Mouse (Mus musculus) CD4-positive, CD25-positive, alpha-beta regulatory T cell, adult 9 weeks (primary cell): ENCODE data around the gene Doxl2. TPM values are rescaled to one million over a fixed set of nuclear protein-coding genes. Genes with fewer than 3 reads are reported as not detected.

Experiments used
- polyA plus RNA-seq: library from polyadenylated mRNA; unstranded; fragments of 100-300 nt; shearing (Covaris generic); gene quantifications from one replicate; pipeline ENCODE4 v1.2.1, GENCODE M21; 2017

Gene Doxl2
- not detected for polyA plus RNA-seq

DNA sequence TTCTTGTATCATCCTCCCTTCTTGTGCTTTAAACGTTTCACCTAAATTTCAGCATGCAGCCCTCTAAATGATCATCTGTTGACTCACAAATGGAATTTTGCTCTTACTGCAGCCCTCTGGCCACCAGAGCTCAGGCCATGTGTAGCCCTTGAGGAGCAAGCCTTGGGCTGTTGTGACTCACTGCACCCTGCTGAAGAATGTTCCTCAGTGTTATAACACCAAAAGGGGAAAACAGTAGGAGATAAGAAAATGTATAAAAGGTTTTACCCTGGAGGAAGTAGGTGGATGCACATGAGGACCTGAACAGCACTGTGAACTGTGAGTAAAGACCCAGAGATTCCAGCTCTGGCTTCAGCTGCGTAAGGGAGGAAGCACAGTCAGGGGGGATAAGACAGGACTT is at the start of gene Doxl2:
Gene Doxl2, plus strand, starts transcription at position 301 of the 400 bp plus-strand sequence.

DNA sequence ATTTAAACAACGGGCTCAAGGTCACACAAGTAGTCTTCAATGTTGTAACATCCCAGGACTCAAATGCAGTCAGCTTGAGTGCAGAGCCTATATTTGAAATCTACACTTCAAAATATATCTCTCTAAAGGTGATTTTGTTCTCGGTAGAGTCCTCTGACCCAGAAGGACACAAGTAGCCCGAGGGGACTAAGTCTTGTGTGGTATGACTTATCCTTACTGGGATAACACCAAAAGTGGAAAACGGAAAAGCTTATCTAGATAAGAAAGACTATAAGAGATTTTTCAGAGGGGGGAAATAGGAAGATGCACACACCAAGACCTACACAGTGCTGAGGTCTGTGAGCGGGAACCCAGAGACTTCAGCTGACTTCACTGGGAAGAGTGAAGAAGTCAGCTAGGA is 45.2 kb upstream of the Doxl2 start, which contains the start of gene 1600015I10Rik:
Gene 1600015I10Rik, plus strand, starts transcription at position 301 of the 400 bp plus-strand sequence.

DNA sequence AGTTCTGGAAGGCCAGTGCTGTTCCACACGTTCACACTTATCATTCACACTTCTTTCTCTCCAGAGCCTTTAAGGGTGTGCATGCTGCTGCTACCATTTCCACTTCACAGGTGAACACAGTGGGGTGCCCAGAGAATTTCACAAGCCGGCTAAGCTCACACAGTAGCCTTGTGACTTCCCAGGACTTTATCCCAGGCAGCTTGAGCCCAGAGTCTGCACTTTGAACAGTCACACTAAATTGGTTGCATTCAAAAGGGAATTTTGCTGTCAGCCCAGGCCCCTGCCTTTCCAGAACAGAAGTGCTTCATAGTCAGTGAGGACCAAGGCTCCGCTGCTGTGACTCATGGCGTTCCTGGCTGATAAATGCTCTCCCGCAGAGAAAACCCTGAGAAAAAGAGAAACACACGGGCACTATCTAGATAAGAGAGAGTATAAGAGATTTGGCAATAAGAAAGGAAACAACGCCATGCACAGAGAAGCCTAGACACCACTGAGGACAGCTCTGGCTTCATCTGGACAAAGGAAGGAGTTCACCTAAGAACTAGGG is 11.8 kb downstream of the Doxl2 start, which contains the start of gene Svs1:
Gene Svs1, plus strand, starts transcription at position 418 of the 547 bp plus-strand sequence.

Other genes starting within 250 kb of the Doxl2 start
- gene Gimap1, start 235.9 kb upstream of the Doxl2 start, polyA plus RNA-seq = 196 TPM
- gene Gimap5, start 228.8 kb upstream of the Doxl2 start, polyA plus RNA-seq = 259 TPM
- gene Gimap3, start 204.1 kb upstream of the Doxl2 start, polyA plus RNA-seq = 2,133 TPM
- gene Tmem176a, start 134.0 kb upstream of the Doxl2 start, polyA plus RNA-seq = 12.9 TPM
- 18.8 TPM for gene Tmem176b, start 133.5 kb upstream of the Doxl2 start, polyA plus RNA-seq
- gene Aoc1, start 102.1 kb upstream of the Doxl2 start, polyA plus RNA-seq = not detected
- gene 1600015I10Rik, start 45.1 kb upstream of the Doxl2 start, polyA plus RNA-seq = not detected
- not detected for gene Svs1, start 11.9 kb downstream of the Doxl2 start, polyA plus RNA-seq
- 2.8 TPM for gene Gpnmb, start 61.6 kb downstream of the Doxl2 start, polyA plus RNA-seq
- gene Malsu1, start 98.8 kb downstream of the Doxl2 start, polyA plus RNA-seq = 21.0 TPM
- 3.4 TPM for gene Igf2bp3, start 240.0 kb downstream of the Doxl2 start, polyA plus RNA-seq